Mouse (Mus musculus) urinary bladder, postnatal 14 days (tissue): ENCODE results near the gene Rpp30.
A peak's percentile ranks its signal among the peaks of the same experiment; 100 is the strongest.

ENCODE experiments used
- DNase-seq: peaks from one replicate; pipeline ENCODE4 v3.0.0; 2021; ENCODE audit warnings: low spot score

Gene Rpp30

GRCm38 (mm10) chr19:36129213-36129612 is 45.7 kb downstream of the Rpp30 start:
- peak; percentile 44 for DNase-seq

- DNase-seq = peak; percentile 4
These were observed 46.1 kb downstream of the Rpp30 start for GRCm38 (mm10) chr19:36129643-36130042.

- DNase-seq = no peak
These were observed 46.7 kb downstream of the Rpp30 start for GRCm38 (mm10) chr19:36130181-36130580.

DNA sequence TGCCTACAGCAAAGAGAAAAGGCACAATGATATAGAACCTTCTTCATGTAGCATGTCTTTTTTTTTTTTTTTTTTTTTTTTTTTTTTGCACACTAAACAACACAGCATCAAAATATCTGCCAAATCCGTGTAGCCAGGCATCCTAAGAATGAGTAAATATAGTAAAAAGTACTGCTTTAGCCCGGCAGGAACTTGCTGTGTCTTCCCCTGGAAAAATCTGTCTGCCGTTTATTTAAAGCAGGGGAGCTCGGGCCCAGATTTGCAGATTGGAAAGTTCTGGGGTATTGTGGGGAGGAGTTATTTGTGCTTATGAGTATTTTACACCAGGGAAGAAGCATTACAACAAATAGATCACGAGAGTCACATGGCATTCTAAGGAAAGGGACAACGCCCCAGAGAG is 48.5 kb downstream of the Rpp30 start:
- DNase-seq = no peak

- DNase-seq = no peak
These were observed 49.5 kb downstream of the Rpp30 start for GRCm38 (mm10) chr19:36133064-36133463.

GRCm38 (mm10) chr19:36133731-36134130 is 50.2 kb downstream of the Rpp30 start:
- DNase-seq = no peak

- DNase-seq = no peak
These were observed 60.1 kb downstream of the Rpp30 start for GRCm38 (mm10) chr19:36143571-36143970.

DNA sequence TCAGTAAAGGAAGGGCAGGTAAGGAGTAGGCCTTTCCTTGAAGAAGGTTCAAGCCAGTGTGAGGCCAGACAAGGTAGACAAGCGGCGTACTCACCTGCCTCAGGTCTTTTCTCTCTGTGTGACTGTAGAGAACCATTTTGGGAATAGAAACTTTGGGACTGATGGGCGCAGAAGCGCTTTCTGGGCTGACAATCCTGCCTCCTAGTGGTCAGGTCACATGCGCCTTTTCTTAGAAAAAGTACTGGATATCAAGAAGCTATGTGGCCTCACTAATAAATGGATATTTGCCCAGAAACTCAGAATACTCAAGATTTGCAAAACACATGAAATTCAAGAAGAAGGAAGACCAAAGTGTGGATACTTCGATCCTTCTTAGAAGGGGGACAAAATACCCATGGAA is 65.1 kb downstream of the Rpp30 start:
- no peak for DNase-seq

- no peak for DNase-seq
These were observed 66.9 kb downstream of the Rpp30 start for GRCm38 (mm10) chr19:36150241-36151007.
